32 mouse cellular contexts compared by ENCODE assay signal in genomic region chr5:125372027-125372426, GRCm38 (mm10). TPM values are rescaled to one million over a fixed set of nuclear protein-coding genes. Genes with fewer than 3 reads are reported as not detected.
"Had no signal": no experiment of that assay in that cellular context is flagged by ENCODE, and none has a peak within 500 bp of the region (broad histone marks: within the 10 kb centered on the region; RNA-seq: fewer than 3 reads in every experiment).

No protein-coding gene starts in this region.

- DNase-seq: left cerebral cortex, postnatal 4 days; liver; liver, embryonic 13.5 days; liver, postnatal 0 days; lung, adult 18-20 months; lung, adult 2 months; lung, embryonic 14.5 days; lung, postnatal 10 days; lung, postnatal 14 days; lung, postnatal 36 days; lung, postnatal 4 days; midbrain, embryonic 14.5 days had no signal

- H3K9me3 ChIP-seq: limb, embryonic 10.5 days; limb, embryonic 12.5 days; limb, embryonic 13.5 days; limb, embryonic 15.5 days; liver, embryonic 12.5 days; liver, embryonic 13.5 days; liver, embryonic 15.5 days; lung, embryonic 15.5 days; midbrain, embryonic 10.5 days; midbrain, embryonic 12.5 days; midbrain, embryonic 15.5 days had no signal

- H3K4me1 ChIP-seq: limb, embryonic 10.5 days; limb, embryonic 12.5 days; limb, embryonic 13.5 days; limb, embryonic 15.5 days; liver, embryonic 12.5 days; liver, embryonic 13.5 days; liver, embryonic 15.5 days; lung, embryonic 15.5 days; midbrain, embryonic 10.5 days; midbrain, embryonic 12.5 days; midbrain, embryonic 13.5 days; midbrain, embryonic 15.5 days had no signal

- H3K4me3 ChIP-seq: left cerebral cortex, adult 2 months; limb, embryonic 10.5 days; limb, embryonic 12.5 days; limb, embryonic 13.5 days; limb, embryonic 15.5 days; liver, embryonic 12.5 days; liver, embryonic 13.5 days; liver, embryonic 15.5 days; lung, embryonic 15.5 days; megakaryocyte, embryonic 14.5 days; midbrain, embryonic 10.5 days; midbrain, embryonic 12.5 days; midbrain, embryonic 13.5 days; midbrain, embryonic 15.5 days had no signal

- H3K27me3 ChIP-seq: limb, embryonic 12.5 days; limb, embryonic 13.5 days; limb, embryonic 15.5 days; liver, embryonic 12.5 days; liver, embryonic 13.5 days; liver, embryonic 15.5 days; lung, embryonic 15.5 days; midbrain, embryonic 12.5 days; midbrain, embryonic 13.5 days; midbrain, embryonic 15.5 days had no signal

- H3K36me3 ChIP-seq: limb, embryonic 10.5 days; limb, embryonic 12.5 days; limb, embryonic 13.5 days; limb, embryonic 15.5 days; liver, embryonic 12.5 days; liver, embryonic 13.5 days; liver, embryonic 15.5 days; lung, embryonic 15.5 days; midbrain, embryonic 10.5 days; midbrain, embryonic 12.5 days; midbrain, embryonic 13.5 days; midbrain, embryonic 15.5 days had no signal

- H3K4me2 ChIP-seq: limb, embryonic 12.5 days; limb, embryonic 13.5 days; limb, embryonic 15.5 days; liver, embryonic 11.5 days; liver, embryonic 12.5 days; liver, embryonic 13.5 days; liver, embryonic 15.5 days; lung, embryonic 14.5 days; lung, embryonic 15.5 days; midbrain, embryonic 11.5 days; midbrain, embryonic 12.5 days; midbrain, embryonic 13.5 days; midbrain, embryonic 15.5 days had no signal

- H3K9ac ChIP-seq: limb, embryonic 12.5 days; limb, embryonic 13.5 days; limb, embryonic 15.5 days; liver, embryonic 12.5 days; liver, embryonic 13.5 days; liver, embryonic 14.5 days; liver, embryonic 15.5 days; liver, postnatal 0 days; lung, embryonic 14.5 days; lung, embryonic 15.5 days; midbrain, embryonic 12.5 days; midbrain, embryonic 13.5 days; midbrain, embryonic 15.5 days had no signal

- H3K27ac ChIP-seq: left cerebral cortex, adult 2 months; limb, embryonic 10.5 days; limb, embryonic 12.5 days; limb, embryonic 13.5 days; limb, embryonic 15.5 days; liver, embryonic 12.5 days; liver, embryonic 13.5 days; liver, embryonic 14.5 days; liver, embryonic 15.5 days; lung, embryonic 15.5 days; macrophage; midbrain, embryonic 10.5 days; midbrain, embryonic 12.5 days; midbrain, embryonic 13.5 days; midbrain, embryonic 15.5 days had no signal

RNA-seq across cellular contexts. Expression of gene Gm10382, which starts 17.1 kb away (rescaled TPM):
- total RNA-seq: liver, adult 2 months; midbrain, postnatal 0 days; monocyte, adult 5-6 weeks had no signal
- polyA plus RNA-seq: macrophage had no signal
